8 mouse cellular contexts compared by ENCODE assay signal in the genomic region with DNA sequence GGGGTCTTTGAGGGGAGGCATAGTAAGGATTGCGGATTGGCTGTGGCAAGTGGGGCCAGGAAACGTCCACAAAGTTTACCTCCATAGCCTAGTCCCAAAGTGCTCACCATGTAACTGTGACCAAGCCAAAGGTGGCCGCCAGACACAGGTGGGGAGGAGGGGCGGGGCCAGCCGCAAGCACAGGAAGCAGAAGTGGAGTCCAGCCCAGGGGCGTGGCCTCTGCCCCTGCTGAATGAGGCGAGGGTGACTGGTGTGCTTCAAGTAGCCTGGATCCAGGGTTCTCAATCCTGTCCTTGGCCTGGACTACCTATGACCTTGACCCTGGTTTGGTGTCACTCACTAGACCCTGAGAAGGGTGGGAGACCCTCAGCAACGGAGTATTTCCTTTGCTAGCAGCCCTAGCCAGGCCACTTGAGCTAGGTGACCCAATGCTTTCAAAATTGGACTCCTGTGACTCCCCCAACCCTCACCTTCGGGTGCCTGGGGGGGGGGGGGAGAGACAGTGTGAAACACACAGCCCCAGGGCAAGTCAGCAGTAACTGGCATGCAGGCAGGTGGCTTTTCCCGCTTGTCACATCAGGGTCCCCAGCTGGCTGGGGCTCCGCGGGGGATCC. TPM values are rescaled to one million over a fixed set of nuclear protein-coding genes. Genes with fewer than 3 reads are reported as not detected.
DNase-seq lines count a peak whose midpoint lies in the region; ATAC-seq and TF ChIP-seq lines count a peak whose summit lies in the region.

No protein-coding gene starts in this region.

- ATAC-seq in megakaryocyte progenitor cell, adult 5-6 weeks (replicated peaks; ENCODE audit: poor library complexity): peak; percentile 43

- no peak overlapping the region for H3K27ac ChIP-seq in embryonic fibroblast, embryonic 13.5 days (ENCODE audit: insufficient read depth, low read length)

- TF ChIP-seq CTCF in embryonic fibroblast, embryonic 13.5 days (IDR thresholded peaks at IDR 0.05; ENCODE audit: borderline replicate concordance, insufficient read depth, low read length): no peak

- peak; percentile 56; the same call in 1 of the 2 replicates for TF ChIP-seq POLR2A in embryonic fibroblast, embryonic 13.5 days (IDR thresholded peaks at IDR 0.05; ENCODE audit: low read depth, low read length)

- DNase-seq in 416B (ENCODE audit: low read depth): peak; percentile 87
- peak; percentile 63 for DNase-seq in NIH3T3 (ENCODE audit: low read depth)
- DNase-seq in heart, postnatal 14 days: peak; percentile 68 to 69
- DNase-seq in kidney, postnatal 36 days: peak; percentile 89 to 95
- DNase-seq in thymus, postnatal 0 days (ENCODE audit: low spot score): peak; percentile 50
- DNase-seq in cerebellum, adult 9-10 months: no peak

- H3K4me3 ChIP-seq in embryonic fibroblast, embryonic 13.5 days (ENCODE audit: insufficient read depth, low read length): no peak overlapping the region

- peaks cover 6% of the 10 kb centered on the region for H3K4me1 ChIP-seq in embryonic fibroblast, embryonic 13.5 days (ENCODE audit: control insufficient read depth, insufficient read depth, low read length)

- intact Hi-C loops in heart, postnatal 14 days (cut with DNase I): no loop called here

RNA-seq across cellular contexts. Expression of gene Rnf213, which starts 0.8 kb away (rescaled TPM):
- polyA plus RNA-seq in embryonic fibroblast, embryonic 13.5 days (2011; ENCODE audit: insufficient read length, low read depth, missing spikeins): 48.6 and 61.2 TPM in 2 replicates
- 10 to 100 TPM; 15.4 to 16.8 TPM for total RNA-seq in heart, postnatal 14 days (2021)
- total RNA-seq in megakaryocyte progenitor cell, adult 5-6 weeks (2015): 62.9 and 69.5 TPM in 2 replicates
- 36.4 and 45.5 TPM in 2 replicates for total RNA-seq in megakaryocyte progenitor cell, adult 5-6 weeks (2017)
- polyA plus RNA-seq in thymus, postnatal 0 days (2015; fragmentation: Nextera tagmentation; extraction: Ambion mirVana): 18.7 and 20.2 TPM in 2 replicates

RNA-seq across cellular contexts. Expression of gene Slc26a11, which starts 36.8 kb away (rescaled TPM):
- 9.0 and 10.8 TPM in 2 replicates for polyA plus RNA-seq in embryonic fibroblast, embryonic 13.5 days (2011; ENCODE audit: insufficient read length, low read depth, missing spikeins)
- total RNA-seq in heart, postnatal 14 days (2021): 1 to 10 TPM; 3.1 to 5.0 TPM
- total RNA-seq in megakaryocyte progenitor cell, adult 5-6 weeks (2015): 0.17 and 0.72 TPM in 2 replicates
- 0.34 TPM in 1 of 2 replicates, not detected in the other for total RNA-seq in megakaryocyte progenitor cell, adult 5-6 weeks (2017)
- 2.1 and 2.5 TPM in 2 replicates for polyA plus RNA-seq in thymus, postnatal 0 days (2015; fragmentation: Nextera tagmentation; extraction: Ambion mirVana)

RNA-seq across cellular contexts. Expression of gene Sgsh, which starts 36.8 kb away (rescaled TPM):
- 16.1 and 17.3 TPM in 2 replicates for polyA plus RNA-seq in embryonic fibroblast, embryonic 13.5 days (2011; ENCODE audit: insufficient read length, low read depth, missing spikeins)
- total RNA-seq in heart, postnatal 14 days (2021): 1 to 10 TPM; 4.6 to 6.2 TPM
- 2.9 and 5.4 TPM in 2 replicates for total RNA-seq in megakaryocyte progenitor cell, adult 5-6 weeks (2015)
- 3.9 and 4.6 TPM in 2 replicates for total RNA-seq in megakaryocyte progenitor cell, adult 5-6 weeks (2017)
- 5.4 and 6.1 TPM in 2 replicates for polyA plus RNA-seq in thymus, postnatal 0 days (2015; fragmentation: Nextera tagmentation; extraction: Ambion mirVana)
